Mouse (Mus musculus): ENCODE measurements around the gene Krt1.

Krt1 gene

DNA sequence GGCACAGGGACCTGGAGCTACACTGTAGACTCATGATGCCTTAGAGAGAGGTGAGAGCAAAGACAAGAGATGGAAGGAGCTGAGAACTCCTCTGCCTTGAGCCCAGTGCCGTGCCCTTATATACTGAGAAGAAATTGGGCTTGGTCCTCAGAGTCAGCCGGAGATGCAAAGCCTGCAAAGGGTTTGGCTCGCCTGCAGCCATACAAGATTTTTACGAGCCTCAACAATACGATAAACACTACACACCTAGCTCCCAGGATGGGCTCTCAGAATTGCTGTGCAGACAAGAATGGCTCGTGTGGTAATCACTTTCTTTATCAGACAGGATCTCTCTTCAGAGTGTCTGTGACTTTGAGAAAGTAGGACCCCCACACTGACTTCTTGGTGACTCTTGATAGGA, at the start of gene Krt1:
Krt1 (minus strand) TSS at position 101 of the 400 bp plus-strand sequence.
- in situ Hi-C loops (cut with MboI, MseI), result no loop called here

DNA sequence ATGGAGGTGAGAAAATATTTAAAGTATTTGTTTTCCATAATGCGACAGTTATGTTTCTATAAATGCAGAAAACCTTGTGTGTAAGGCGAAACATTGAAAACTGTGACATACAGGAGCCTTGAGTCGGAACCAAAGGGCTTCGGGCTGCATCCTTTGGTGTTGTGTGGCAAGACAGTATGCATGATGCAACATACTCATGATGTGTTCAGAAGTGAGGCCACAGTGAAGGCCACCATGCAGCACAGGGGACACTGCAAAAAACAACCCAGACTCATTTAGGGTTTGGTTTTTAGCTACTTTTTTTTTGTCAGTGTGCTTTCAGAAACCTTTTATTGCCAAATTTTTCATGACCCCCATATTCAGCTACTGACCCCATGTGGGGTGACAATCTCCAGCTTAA, 44.6 kb upstream of the Krt1 start:
- in situ Hi-C loops (cut with MboI, MseI), result no loop called here

DNA sequence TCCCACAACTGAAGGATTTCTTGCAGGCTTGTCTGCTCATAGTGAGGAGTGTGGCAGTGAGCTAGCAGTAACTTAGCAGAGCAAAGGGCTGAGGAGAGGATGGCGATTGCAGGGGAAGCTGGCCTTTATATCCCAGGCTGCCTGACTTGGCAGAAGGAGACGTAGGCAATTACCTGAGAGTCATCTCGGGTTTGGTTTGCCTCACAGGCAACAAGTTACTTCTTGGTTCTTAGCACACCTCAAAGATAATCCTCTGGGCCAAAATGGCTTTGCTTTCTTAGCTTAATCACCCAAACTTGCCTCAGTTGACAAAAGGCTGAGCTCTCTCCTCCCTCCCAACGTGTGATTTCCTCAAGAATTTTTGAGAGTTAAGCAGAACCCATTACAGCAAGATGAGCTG, 42.2 kb upstream of the Krt1 start, which contains the start of gene Krt76:
Krt76 (minus strand) TSS at position 101 of the 400 bp plus-strand sequence.
- in situ Hi-C loops (cut with MboI, MseI), result no loop called here

DNA sequence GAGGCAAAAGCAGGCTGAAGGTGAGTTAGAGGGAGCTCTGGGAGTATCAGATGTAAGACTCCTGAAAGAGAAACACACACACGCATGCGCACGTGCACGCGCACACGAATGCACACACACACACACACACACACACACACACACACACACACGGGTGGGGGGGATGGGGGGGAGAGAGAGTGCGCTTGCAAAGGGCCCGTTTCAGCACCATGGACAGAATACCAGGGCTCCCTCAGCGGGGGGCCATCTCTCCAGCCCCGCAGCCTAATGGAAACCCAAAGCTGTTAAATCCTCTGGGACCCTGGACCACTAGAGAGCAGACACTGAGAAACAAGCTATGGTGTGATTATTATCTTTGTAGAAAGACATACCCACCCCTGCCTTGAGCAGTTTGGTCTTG, 29.2 kb upstream of the Krt1 start:
- in situ Hi-C loops (cut with MboI, MseI), result no loop called here

DNA sequence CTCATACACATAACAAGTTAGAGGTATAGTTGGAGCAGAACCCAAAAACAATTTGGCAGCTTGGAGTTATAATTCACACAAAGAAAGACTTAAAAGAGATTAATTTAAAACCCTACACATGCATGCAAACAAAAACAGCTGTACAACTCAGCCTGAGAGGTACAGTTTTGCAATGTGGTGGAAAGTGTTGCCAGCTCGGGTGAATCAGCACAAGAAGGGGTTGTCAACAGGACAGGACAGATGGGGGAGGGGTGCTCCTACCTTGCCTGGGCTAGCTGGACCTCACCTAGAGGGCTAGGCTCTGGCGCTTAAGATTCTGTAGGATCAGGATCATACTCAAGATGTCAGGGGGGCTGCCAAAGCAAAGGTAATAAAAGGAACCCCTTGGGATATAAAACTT, 27.4 kb upstream of the Krt1 start:
- in situ Hi-C loops (cut with MboI, MseI), result no loop called here

DNA sequence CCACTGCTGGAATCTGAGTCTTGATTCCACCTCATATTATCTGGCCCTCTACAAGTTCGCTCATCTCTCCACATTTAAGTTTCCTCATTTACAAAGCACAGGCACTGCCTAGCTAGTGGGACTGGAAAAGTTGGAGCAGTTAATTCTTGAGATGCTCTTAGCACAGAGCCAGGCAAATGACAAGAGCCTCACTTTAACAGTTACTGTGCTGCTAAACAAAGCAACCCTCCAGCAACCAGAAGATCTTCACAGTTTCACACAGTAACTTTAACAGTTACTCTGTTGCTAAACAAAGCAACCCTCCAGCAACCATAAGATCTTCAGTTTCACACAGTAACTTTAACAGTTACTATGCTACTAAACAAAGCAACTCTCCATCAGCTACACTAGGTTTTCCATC, 23.8 kb upstream of the Krt1 start:
- in situ Hi-C loops (cut with MboI, MseI), result no loop called here

DNA sequence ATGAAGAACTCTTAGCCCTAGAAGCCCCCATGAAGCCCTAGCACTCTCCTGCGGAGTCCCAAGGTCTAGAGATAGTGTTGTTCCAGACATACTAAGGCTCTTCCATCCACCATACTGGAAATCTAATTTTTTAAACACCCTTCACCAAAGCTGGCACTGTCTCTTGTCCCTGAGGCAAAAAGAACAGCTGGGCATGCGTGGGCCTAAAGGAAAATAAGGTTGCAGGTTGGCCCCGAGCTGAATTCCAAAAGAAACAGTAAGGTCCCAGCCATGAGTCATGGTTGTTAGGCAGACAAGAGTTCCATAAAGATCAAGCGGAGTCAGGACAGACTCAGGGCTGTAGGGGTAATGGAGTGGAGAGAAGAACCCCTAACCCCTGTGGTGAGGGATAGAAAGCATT, 22.6 kb upstream of the Krt1 start:
- in situ Hi-C loops (cut with MboI, MseI), result no loop called here

DNA sequence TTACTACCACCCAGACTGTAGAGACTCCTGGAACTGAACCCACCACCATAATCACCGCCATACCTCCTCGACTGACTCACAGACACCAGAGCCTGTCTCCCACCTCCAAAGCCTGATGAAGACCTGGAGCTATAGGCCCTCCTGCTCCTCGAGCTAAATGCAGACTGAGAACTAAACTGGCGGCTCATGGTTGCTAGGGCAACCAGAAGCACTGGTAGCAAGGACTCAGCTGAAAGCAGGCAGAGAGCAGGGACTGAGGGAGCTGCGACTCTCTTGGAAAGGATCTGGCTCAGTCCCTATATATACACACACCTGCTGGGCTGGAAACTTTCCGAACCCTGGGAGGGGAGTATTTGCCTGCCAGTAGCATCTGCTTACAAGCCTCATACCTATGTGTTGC, 18.8 kb upstream of the Krt1 start, which contains the start of gene Krt77:
Krt77 (minus strand) TSS at position 275 of the 400 bp plus-strand sequence.
- in situ Hi-C loops (cut with MboI, MseI), result no loop called here

DNA sequence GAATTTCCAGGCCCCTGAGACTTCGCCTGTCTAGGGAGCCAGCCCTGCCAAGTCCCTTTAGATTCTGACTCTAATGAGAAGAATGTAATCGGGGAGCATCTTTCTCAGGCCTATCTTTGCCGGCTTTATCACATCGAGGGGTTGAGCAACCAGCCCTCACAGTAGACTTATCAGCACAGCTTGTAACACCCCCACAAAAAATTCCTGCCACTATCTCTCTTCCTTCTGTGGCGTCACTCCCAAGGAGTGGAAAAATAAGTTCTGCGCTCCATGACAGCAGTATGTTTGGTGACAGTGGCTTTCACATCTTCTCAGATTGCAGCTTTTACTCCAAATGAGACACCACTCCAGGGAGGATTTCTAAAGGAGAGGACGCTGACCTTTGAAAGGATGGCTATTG, 16.2 kb upstream of the Krt1 start:
- in situ Hi-C loops (cut with MboI, MseI), result no loop called here

DNA sequence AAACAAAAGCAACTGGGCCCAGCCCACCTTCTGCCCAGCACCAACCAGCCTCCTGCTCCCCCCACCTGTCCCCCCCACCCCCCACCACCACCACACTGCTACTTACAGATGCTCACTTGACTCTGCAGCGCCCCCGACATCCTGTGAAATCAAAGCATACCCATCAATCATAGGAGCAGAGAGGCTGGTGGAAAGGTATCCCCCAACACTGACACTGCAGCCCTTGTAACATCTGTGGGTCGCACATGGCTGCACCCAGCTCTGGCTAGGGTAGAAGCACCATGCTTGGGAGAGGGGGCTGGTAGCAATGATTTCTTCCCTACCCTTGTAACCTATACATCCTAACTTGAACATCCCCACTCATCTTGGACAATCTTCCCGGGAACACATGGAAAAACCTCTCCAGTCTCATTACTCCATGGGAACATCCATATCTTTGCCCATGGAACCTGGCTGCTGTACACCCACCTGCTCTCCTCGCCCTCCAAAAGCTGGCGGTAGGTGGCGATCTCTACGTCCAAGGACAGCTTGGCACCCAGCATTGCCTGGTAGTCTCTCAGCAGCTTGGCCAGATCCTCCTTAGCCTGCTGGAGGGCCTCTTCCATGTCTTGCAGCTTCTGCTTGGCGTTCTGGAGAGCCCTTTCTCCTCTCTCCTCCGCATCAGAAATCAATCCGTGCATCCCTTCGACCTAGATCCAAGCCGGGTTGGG, 10.0 kb upstream of the Krt1 start:
- in situ Hi-C loops (cut with MboI, MseI), result no loop called here

DNA sequence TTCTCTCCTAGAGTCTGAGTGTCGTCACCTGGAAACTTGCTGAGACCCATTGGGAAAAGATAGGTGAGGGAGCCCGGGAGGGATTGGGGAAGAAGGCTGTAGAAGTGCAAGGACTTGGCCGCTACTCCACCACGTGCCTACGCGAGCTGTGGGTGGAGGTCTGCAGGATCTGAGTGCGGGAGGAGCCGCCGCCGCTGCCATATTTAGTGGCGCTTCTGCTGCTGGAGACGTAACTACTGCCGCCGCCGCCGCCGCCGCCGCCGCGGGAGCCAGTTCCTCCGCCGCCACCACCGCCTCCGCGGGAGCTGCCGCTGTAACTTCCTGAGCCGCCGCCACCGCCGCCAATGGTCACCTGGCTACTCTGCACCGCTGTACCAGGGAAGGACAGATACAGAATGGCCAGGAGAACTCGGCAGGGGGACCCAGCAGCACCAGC, 9.2 kb upstream of the Krt1 start:
- in situ Hi-C loops (cut with MboI, MseI), result no loop called here

DNA sequence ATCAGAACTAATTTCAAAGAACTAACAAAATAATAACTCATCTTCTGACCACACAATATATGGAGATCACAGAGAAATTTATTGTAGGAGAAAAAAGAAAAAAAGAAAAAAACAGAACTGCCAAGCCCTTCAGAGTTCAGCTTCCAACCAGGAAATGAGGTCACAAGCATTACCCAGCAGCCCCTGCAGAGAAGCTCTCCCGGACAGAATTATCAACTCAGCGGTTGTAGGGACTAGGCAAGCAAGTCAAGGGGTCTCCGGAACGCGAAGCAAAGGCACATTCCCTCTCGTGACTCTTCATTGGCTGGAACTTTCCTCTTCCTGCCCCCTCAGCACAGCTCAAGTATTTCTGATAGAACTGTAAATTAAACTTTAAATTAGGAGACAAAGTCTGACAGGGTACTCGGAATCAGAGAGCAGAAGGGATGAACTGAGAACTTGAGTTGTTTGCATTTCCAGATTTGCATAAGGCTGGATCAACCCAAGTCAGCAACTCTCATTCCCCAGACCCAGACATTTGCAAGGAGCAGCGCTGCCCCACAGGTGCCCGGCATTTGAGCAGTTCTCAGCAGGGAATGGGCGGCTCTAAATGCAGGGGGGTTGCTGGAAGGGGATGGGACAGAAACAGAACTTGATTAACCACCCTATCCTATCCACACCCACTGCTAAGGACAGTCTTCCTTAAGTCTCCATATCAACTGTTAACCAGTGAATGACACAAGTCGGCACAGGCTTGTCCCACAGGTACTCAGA, 8.3 kb upstream of the Krt1 start:
- in situ Hi-C loops (cut with MboI, MseI), result no loop called here

DNA sequence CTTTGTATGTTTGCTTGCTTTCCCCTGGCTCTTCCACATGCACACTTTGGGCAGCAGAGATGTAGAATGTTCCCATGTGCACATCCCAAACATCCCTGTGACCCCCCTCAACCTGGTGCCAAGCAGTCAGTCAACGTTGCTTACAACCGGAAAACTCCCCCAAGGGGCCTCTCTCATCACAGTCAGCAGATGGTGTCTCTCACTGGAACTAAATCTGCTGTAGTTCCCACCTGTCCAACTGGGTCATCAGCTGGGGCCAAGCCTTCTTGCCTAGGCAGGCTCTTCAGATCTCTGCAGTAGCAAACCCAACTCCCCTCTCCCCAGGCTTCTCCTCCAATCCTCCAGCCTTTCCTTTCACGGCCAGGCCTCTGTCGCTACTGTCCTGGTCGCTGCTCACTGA, 6.1 kb upstream of the Krt1 start:
- in situ Hi-C loops (cut with MboI, MseI), result no loop called here

DNA sequence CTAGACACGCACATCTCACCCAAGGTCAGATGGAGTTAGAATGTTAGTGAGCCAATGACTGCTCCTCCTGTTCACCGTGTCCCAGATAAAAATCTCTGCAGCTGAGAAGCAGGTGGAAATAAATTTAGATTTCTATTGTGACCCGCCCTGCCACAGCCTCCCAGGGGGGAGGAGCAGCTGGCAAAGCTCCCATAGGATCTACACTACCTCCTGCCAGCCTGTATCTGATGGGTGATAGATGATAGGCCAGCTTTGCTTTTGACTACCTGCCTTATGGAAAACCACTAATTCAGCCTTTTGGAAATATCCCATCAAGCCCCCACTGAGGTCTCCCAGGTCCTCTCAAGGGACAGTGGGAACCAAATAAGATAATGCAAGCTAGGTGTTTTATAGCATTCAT, 5.1 kb upstream of the Krt1 start:
- in situ Hi-C loops (cut with MboI, MseI), result no loop called here

DNA sequence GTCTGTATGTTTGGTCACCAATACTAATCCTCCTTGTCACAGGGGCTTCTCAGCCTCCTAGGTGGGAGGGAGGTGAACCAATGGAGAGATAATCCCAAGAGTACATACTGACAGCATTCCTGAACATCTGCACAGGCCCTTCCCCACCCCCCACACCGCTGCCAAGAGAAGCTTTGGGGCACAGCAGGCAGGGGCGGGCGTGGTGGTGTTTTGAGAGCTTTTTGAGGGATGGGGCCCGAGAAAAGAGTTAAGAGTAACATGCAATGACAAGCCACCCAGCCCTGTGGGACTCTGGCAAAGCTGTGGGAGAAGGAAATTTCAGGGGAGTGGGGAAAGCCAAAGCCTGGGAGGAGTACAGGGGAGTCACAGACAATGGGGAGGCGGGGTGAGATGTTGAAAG, 3.7 kb upstream of the Krt1 start:
- in situ Hi-C loops (cut with MboI, MseI), result no loop called here

DNA sequence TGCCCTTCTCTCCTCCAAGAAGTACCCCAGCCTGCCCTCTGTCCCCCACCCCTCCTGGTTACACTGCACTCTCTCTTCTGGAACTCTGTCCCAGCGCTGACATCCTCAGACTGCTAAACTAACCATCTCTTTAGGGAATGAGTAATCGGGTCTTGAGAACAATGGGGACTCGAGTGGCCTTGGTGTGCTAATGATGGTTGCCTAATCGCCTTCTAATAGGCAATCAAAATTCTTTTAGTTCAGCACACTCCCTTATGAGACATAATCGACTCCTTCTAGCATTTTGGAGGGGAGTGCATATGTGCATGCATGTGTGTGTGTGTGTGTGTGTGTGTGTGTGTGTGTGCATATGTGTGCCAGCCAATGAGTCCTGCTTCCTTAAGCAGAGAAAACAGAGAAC, 2.0 kb upstream of the Krt1 start:
- in situ Hi-C loops (cut with MboI, MseI), result no loop called here

DNA sequence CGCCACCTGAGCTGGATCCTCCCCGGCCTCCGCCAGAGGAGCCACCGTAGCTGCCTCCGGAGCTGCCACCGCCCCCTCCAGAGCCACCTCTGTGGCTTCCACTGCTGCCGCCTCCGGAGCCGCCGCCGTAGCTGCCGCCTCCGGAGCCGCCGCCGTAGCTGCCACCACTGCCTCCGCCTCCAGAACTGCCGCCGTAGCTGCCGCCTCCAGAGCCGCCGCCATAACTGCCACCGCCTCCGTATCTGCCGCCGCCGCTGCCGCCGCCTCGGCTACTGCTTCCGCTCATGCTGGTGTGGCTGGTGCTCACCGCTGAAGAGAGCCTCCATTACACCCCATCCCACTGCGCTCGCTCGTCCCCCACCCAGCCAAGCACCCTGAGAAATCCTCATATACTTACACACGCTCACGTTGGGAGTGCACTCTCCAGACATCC, 4.6 kb downstream of the Krt1 start:
- in situ Hi-C loops (cut with MboI, MseI), result no loop called here

DNA sequence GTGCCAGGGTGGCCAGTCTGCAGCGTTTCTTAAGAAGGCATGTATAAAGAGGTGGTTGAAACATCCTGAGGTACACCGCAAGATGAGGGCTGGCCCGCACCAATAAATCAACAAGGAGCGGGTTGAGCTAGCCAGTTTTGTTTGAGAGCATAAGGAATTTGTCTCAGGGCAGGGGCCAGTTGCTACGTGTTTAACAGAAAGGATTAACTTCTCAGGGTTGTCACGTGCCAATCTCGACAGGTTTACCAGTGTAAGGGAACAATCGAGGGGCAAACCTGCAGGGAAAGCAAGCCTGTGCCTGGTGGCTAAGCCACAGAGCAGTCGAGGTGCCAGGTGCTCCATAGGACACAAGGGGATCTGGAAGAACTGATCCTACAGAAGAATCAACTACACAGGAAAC, 7.4 kb downstream of the Krt1 start:
- in situ Hi-C loops (cut with MboI, MseI), result loop anchor here in 1 of 2 experiments (5.0 kb wide), 1 partner anchor 219 kb away; no protein-coding TSS in a partner anchor

DNA sequence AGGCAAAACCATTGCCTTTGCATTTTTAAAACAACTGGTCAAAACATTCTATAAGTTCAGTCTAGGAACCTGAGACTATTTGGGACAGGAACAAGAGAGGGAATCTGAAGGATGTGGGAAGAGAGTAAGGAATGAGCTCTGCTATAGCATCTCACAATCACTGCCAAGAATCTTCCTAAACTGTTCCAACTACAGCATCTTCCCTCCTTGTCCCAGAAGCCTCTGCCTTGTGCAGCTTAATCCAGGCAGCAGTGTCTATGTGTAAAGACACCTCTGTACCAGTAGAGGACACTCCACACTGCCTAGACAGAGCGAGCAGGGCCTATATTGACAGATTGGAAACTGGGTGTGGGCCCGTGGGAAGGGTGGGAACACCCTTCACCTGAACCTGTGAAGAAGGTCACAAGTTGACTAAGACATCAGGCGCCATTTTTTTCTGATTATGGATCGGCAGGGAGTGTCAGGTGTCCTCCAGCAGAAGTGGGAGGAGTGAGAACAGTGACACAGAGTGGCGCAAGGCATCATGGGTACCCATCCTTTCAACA, 15.7 kb downstream of the Krt1 start:
- in situ Hi-C loops (cut with MboI, MseI), result no loop called here

DNA sequence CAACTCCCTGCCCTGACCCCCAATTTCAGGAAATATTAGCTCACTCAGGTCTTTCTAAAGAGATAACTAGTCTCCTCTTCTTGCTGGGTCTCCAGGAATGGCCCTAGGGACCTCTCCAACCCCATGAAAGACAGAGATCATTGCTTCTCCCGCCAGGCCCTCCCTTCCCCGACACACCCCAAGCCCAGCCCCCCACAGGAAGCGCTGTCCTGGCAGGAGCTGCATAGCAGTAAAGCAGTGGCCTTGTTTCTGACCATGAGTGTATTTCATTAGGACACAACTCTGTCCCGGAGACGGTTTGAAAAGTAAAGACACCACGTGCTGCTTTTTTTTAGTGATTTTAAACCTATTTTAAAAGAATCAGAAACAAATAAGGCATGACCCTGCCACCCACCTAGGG, 17.5 kb downstream of the Krt1 start:
- in situ Hi-C loops (cut with MboI, MseI), result no loop called here

DNA sequence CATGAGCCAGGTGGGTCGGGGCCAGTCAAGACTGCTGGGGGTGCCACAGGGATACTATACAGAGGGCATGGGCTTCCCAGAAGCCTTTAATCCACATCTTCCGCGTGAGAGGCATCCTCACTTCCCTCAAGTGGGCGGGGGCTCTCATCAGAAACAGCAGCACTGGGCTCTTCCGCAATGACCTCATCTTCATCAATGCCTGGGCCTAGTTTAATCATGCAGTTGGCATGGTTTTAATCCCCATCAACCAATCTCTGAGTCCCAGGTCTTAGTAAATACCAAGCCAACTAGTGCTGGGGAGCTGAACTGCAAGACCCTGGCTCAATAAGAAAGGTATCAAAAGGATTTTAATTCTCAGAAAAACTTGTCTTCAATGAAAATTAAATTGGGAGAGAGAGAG, 21.2 kb downstream of the Krt1 start:
- in situ Hi-C loops (cut with MboI, MseI), result no loop called here

DNA sequence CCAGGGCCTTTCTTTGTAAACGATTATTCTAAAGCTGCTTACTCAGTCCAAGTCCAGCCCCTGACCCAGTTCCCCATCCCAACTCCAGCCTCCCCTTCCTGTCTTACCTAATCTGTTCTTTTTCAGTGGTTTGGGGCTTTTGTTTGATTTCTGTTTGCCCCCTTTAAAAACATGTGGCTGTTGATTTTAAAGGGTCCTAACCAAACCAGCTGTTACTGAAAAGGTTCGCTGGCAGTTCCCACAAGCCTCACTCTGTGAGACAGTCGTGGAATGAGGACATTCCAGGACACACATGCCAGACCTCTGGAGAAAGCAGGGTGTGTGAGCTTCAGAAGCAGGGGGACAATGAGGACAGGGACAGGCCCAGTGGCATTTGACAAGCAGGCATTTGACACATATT, 28.8 kb downstream of the Krt1 start:
- in situ Hi-C loops (cut with MboI, MseI), result no loop called here

DNA sequence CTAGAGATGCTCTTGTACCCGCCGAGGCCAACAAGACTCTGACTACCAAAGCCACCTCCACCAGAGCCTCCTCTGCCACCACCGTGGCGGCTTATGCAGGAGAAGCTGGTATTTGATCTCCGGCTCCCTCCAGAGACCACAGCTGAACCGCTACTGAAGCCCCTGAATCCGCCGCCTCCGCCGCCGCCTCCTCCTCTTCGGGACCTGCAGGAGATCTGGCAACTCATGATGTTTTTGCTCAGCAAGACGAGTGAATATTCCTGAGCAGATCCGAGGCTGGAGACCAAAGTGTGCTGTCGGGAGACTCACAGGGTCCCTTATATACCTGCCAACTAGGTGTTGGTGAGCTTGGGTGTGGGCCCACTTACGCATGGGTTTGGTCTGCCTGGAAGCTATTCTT, 32.7 kb downstream of the Krt1 start, which contains the start of gene Krt2:
Krt2 (minus strand) TSS at position 295 of the 400 bp plus-strand sequence.
- in situ Hi-C loops (cut with MboI, MseI), result no loop called here
